Mouse (Mus musculus) spleen, adult 2 months (tissue): ENCODE measurements around the gene Trabd2b.

ENCODE experiments used
- CTCF ChIP-seq: fragments of 200-500 bp; IDR thresholded peaks from 2 replicates; pipeline ENCODE4 v1.5.1; 2011; ENCODE audit warnings: mild to moderate bottlenecking, inconsistent platforms; ENCODE audit not compliant: insufficient read depth, insufficient read length, insufficient replicate concordance; ENCODE audit errors: extremely low read depth
- POLR2A ChIP-seq: fragments of 200-500 bp; IDR thresholded peaks from 2 replicates; pipeline ENCODE4 v1.6.1; 2011; ENCODE audit warnings: low read depth, low read length, inconsistent platforms

- TF ChIP-seq CTCF (no peak), POLR2A (no peak)
Measured at GRCm38 (mm10) chr4:114511649-114512048, 105.1 kb downstream of the Trabd2b start.
